Mouse (Mus musculus) liver, embryonic 15.5 days (tissue): ENCODE results near the gene Cpa2. TPM values are rescaled to one million over a fixed set of nuclear protein-coding genes. Genes with fewer than 3 reads are reported as not detected.

Source experiments
- ATAC-seq: fragments of 200-750 bp; cut with Nextera tagmentation; 2 replicates; pipeline ENCODE4 v1.8.0; 2017; ENCODE audit warnings: moderate number of reproducible peaks, mild to moderate bottlenecking, moderate library complexity; ENCODE audit not compliant: insufficient read depth
- H3K27ac ChIP-seq: fragments of 300-500 bp; sonication (generic); replicated peaks from 2 replicates; pipeline ENCODE4 v1.5.1; 2015; ENCODE audit warnings: mild to moderate bottlenecking, inconsistent platforms
- H3K27me3 ChIP-seq: fragments of 300-500 bp; sonication (generic); 2 replicates; pipeline ENCODE4 v1.6.1; 2015; ENCODE audit warnings: mild to moderate bottlenecking, inconsistent platforms
- H3K36me3 ChIP-seq: fragments of 300-500 bp; sonication (generic); replicated peaks from 2 replicates; pipeline ENCODE4 v1.6.1; 2015; ENCODE audit warnings: moderate library complexity, mild to moderate bottlenecking, inconsistent platforms
- H3K4me1 ChIP-seq: fragments of 300-500 bp; sonication (generic); replicated peaks from 2 replicates; pipeline ENCODE4 v1.6.1; 2015; ENCODE audit warnings: inconsistent platforms
- H3K4me2 ChIP-seq: fragments of 300-500 bp; sonication (generic); 2 replicates; pipeline ENCODE4 v1.6.1; 2015; ENCODE audit warnings: moderate library complexity, mild to moderate bottlenecking, inconsistent platforms
- H3K4me3 ChIP-seq: fragments of 300-500 bp; sonication (generic); replicated peaks from 2 replicates; pipeline ENCODE4 v1.5.1; 2015; ENCODE audit warnings: mild to moderate bottlenecking, inconsistent platforms
- H3K9ac ChIP-seq: fragments of 300-500 bp; sonication (generic); 2 replicates; pipeline ENCODE4 v1.6.1; 2015; ENCODE audit warnings: moderate library complexity, mild to moderate bottlenecking, inconsistent platforms
- H3K9me3 ChIP-seq: fragments of 300-500 bp; sonication (generic); replicated peaks from 2 replicates; pipeline ENCODE4 v1.6.1; 2016; ENCODE audit warnings: inconsistent platforms
- WGBS: fragments of 180-500 bp; shearing (Covaris S2); methylation state at CpG from one replicate; pipeline ENCODE4 v1.1.7; 2015; ENCODE audit warnings: mixed read lengths; ENCODE audit not compliant: insufficient replicate concordance; 5-methylcytosine and 5-hydroxymethylcytosine counted together
- polyA plus RNA-seq: library from polyadenylated mRNA; unstranded; fragments of >200 nt; fragmentation: Nextera tagmentation; extraction: Ambion mirVana; gene quantifications from 2 replicates; pipeline ENCODE4 v1.2.1, GENCODE M21; 2015

The Cpa2 gene
- polyA plus RNA-seq, 1 experiment from 2014 or later = 1.7 TPM

- H3K27me3 ChIP-seq = no peaks in the 10 kb centered on the region
- no peak overlapping the region for H3K4me3 ChIP-seq
- H3K36me3 ChIP-seq = no peaks in the 10 kb centered on the region
- no peak overlapping the region for H3K4me2 ChIP-seq
- no peak overlapping the region for H3K27ac ChIP-seq
- no peak for ATAC-seq
- H3K9me3 ChIP-seq = no peaks in the 10 kb centered on the region
- H3K9ac ChIP-seq = no peak overlapping the region
- H3K4me1 ChIP-seq = no peaks in the 10 kb centered on the region
- 58% methylated on average over 7 of the region's 7 CpGs for whole genome bisulfite sequencing
Measured at GRCm38 (mm10) chr6:30586886-30587442, 45.6 kb downstream of the Cpa2 start.

DNA sequence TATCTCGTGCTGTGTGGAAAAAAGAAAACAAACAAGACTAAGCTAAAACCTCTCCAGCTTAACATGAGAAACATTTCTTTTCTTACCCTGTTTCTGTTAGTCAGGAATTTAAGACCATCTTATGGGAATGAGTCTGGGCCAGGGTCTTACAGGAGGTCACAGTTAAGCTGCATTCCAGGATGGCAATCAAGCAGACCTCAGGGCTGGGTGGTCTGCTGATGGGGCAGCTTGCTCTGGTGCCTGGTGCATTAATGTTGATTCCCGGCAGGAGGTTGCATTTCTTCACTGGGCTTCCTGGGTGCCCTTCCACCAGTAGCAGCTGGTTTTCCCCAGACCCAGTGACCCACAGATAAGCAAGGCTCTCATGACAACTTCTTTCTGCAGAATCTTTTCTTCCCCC, 48.4 kb downstream of the Cpa2 start:
- Histone ChIP-seq H3K4me3 (no peak overlapping the region), H3K27me3 (no peaks in the 10 kb centered on the region), H3K4me2 (no peak overlapping the region), H3K36me3 (no peaks in the 10 kb centered on the region), H3K27ac (no peak overlapping the region), H3K9me3 (no peaks in the 10 kb centered on the region), H3K9ac (no peak overlapping the region), H3K4me1 (no peaks in the 10 kb centered on the region)
- no peak for ATAC-seq
- WGBS = 30% methylated on average over 2 of the region's 2 CpGs

DNA sequence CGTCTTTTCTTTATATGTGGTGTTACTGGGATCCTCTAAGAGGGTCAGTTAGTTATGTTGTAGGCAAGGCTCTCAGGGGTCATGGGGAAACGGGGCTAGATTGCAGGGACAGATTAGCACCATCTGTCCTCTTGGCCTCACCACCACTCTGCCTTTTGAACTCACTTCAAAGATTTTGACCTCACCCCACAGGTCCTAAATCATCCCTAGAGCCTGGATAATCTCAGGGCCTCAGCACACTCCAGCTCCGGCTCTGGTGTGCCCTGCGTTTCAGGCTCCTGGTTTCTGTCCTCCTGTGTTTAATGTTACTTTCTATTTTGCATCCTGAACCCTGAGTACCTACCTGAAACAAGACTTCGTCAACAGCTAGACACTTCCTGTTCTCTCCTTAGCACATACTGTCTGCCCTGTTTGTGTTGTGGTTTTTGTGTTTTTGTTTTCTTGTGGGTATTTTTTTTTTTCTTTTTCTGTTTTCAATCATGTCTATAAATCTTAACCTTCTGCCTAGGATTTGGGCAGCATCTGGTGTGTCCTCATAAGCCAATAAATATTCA, 50.5 kb downstream of the Cpa2 start:
- Histone ChIP-seq H3K36me3 (no peaks in the 10 kb centered on the region), H3K27ac (no peak overlapping the region), H3K9me3 (no peaks in the 10 kb centered on the region), H3K9ac (no peak overlapping the region), H3K4me2 (no peak overlapping the region), H3K27me3 (no peaks in the 10 kb centered on the region), H3K4me1 (no peaks in the 10 kb centered on the region), H3K4me3 (no peak overlapping the region)
- ATAC-seq = no peak
- WGBS = 42% methylated on average over 5 of the region's 5 CpGs

DNA sequence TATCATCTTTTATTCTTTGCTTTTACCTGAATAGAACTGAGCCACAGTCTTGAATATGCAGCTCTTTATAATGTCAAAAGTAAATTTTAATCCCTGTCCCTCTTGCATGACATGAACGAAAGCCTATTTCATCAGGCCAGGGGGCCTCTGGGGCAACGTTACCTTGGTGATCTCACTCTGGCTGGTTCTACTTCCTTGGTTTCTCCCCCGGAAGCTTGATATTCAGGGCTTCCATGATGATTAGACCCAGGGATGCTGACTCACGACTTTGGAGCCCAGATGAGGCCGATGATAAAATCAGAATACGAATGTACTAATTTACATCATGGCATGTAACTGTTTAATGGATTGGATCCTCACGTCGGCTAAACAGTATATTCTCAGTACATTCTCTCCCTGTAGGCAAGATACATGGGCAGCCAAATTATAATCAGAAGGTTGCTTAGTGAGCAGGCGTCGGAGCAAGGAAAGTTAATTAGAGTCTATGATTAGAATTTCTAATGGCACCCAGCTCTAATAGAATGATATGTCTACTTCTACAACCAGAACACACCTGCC, 51.1 kb downstream of the Cpa2 start:
- H3K9ac ChIP-seq = no peak overlapping the region
- no peaks in the 10 kb centered on the region for H3K36me3 ChIP-seq
- no peak overlapping the region for H3K4me3 ChIP-seq
- H3K27ac ChIP-seq = no peak overlapping the region
- H3K9me3 ChIP-seq = no peaks in the 10 kb centered on the region
- no peaks in the 10 kb centered on the region for H3K4me1 ChIP-seq
- WGBS = 57% methylated on average over 10 of the region's 10 CpGs
- no peak overlapping the region for H3K4me2 ChIP-seq
- ATAC-seq = no peak
- H3K27me3 ChIP-seq = no peaks in the 10 kb centered on the region

DNA sequence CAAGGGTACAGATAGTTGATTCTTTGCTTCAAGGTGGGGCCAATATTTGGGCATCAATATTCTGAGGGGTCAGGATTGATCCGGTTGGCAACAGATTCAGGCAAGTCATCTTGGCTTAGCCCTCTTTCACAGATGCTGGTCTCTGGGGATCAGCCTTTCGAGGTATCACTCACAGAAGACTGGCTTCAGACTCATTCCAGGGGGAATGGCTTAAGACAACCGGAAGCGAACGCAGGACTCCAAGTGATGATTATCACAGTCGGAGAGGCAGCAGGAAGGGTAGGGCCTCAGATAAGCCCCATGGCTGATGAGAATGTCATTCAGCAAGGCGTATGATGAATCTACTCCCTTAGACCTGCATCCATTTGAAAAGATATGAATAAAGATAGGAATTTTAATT, 53.0 kb downstream of the Cpa2 start:
- WGBS = 48% methylated on average over 7 of the region's 7 CpGs
- Histone ChIP-seq H3K27me3 (no peaks in the 10 kb centered on the region), H3K9me3 (no peaks in the 10 kb centered on the region), H3K4me3 (no peak overlapping the region), H3K4me2 (no peak overlapping the region), H3K9ac (no peak overlapping the region), H3K36me3 (no peaks in the 10 kb centered on the region), H3K4me1 (no peaks in the 10 kb centered on the region; the same call in 1 of the 2 replicates), H3K27ac (no peak overlapping the region)
- no peak for ATAC-seq

DNA sequence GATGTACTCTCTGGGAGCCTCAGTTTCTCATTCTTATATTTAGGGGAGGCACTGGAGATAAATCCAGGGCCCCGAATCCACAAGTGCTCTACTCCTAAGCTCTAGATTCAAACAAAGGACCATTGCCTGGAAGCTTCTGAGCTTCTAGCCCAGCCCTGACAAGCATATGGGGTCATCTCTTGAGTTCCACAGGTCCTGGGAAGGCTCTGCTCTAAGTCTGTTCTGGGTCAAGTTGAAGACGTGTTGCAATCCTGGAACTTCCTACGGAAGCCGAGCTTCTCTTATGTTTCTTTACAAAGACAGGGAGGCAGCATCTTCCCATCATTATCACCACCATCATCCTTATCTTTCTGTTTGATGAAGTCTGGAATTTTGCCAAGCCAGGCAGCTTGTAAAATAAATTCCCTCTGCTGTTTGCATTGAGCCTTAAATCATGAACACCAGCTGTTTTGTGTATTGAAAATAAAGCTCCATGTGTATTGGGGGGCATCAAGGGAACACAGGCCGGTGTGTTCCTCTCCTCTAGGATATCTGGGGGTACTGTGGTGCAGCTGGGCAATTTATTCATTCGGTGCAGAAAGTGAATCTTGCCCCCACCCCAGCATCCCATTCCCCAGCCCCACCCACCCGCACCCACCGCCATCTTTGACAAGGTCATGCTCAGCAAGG, 55.0 kb downstream of the Cpa2 start:
- H3K9me3 ChIP-seq = no peaks in the 10 kb centered on the region
- no peak overlapping the region for H3K4me2 ChIP-seq
- H3K4me1 ChIP-seq = no peaks in the 10 kb centered on the region; the same call in 1 of the 2 replicates
- no peaks in the 10 kb centered on the region for H3K27me3 ChIP-seq
- no peak overlapping the region for H3K9ac ChIP-seq
- H3K27ac ChIP-seq = no peak overlapping the region
- H3K36me3 ChIP-seq = no peaks in the 10 kb centered on the region
- no peak for ATAC-seq
- no peak overlapping the region for H3K4me3 ChIP-seq
- WGBS = 68% methylated on average over 8 of the region's 8 CpGs

DNA sequence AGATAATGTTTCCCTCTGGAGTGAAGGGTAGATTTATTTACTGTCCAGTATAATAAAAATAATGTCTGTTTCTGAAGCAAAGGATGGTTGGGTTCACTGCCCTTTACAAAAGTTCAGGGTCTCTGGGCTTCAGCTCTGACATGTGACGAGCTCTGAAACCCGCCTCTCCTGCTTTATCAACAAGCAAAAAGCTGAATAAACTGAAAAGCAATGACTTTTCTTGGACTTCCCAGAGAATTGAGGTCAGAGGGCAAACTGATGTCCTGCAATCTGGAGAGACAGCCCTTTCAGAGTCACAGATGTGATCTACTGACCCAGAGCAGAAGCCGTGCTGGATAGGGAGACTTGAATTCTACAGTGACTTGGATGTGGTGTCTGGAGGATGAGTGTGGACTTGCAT, 58.7 kb downstream of the Cpa2 start:
- H3K36me3 ChIP-seq = no peaks in the 10 kb centered on the region
- WGBS = 44% methylated on average over 3 of the region's 3 CpGs
- no peak overlapping the region for H3K27ac ChIP-seq
- H3K4me2 ChIP-seq = no peak overlapping the region
- no peaks in the 10 kb centered on the region for H3K9me3 ChIP-seq
- H3K4me3 ChIP-seq = no peak overlapping the region
- no peak overlapping the region for H3K9ac ChIP-seq
- 0 out of 2 replicates have a peak, but pooled peaks have one; percentile 28 for ATAC-seq
- H3K4me1 ChIP-seq = no peaks in the 10 kb centered on the region; the same call in 1 of the 2 replicates
- H3K27me3 ChIP-seq = no peaks in the 10 kb centered on the region

DNA sequence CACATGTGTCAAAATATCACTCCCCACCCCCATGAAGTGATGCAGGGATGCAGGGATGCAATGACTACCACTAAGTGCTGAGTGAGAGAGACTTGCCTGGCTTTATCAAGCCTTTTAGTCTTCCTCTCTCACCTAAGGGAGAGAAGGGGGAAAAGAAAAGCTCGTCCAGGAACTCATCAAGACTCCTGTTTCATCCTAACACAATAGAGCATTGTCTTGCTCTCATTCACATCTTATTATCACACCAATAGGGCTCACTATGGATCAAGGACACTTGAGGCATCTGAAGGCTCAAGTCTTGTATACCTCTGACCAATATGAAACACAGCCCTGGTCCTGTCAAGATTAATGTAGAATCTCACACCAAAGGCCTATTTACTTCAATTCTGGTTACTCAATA, 59.6 kb downstream of the Cpa2 start:
- Histone ChIP-seq H3K4me1 (no peaks in the 10 kb centered on the region; the same call in 1 of the 2 replicates), H3K27ac (no peak overlapping the region), H3K9ac (no peak overlapping the region), H3K4me2 (no peak overlapping the region), H3K27me3 (no peaks in the 10 kb centered on the region), H3K9me3 (no peaks in the 10 kb centered on the region), H3K4me3 (no peak overlapping the region), H3K36me3 (no peaks in the 10 kb centered on the region)
- WGBS = 48% methylated on average over 1 of the region's 1 CpGs
- ATAC-seq = no peak

GRCm38 (mm10) chr6:30604342-30604867, 63.0 kb downstream of the Cpa2 start:
- H3K36me3 ChIP-seq = no peaks in the 10 kb centered on the region
- no peak for ATAC-seq
- 63% methylated on average over 7 of the region's 7 CpGs for WGBS
- H3K4me3 ChIP-seq = no peak overlapping the region
- no peak overlapping the region for H3K4me2 ChIP-seq
- no peaks in the 10 kb centered on the region for H3K9me3 ChIP-seq
- H3K27me3 ChIP-seq = no peaks in the 10 kb centered on the region
- H3K4me1 ChIP-seq = no peaks in the 10 kb centered on the region; the same call in 1 of the 2 replicates
- no peak overlapping the region for H3K9ac ChIP-seq
- H3K27ac ChIP-seq = no peak overlapping the region

- no peak for ATAC-seq
- no peak overlapping the region for H3K9ac ChIP-seq
- 66% methylated on average over 4 of the region's 4 CpGs for WGBS
- no peaks in the 10 kb centered on the region for H3K4me1 ChIP-seq
- H3K36me3 ChIP-seq = no peaks in the 10 kb centered on the region
- no peak overlapping the region for H3K27ac ChIP-seq
- H3K4me2 ChIP-seq = no peak overlapping the region
- no peaks in the 10 kb centered on the region for H3K27me3 ChIP-seq
- H3K4me3 ChIP-seq = no peak overlapping the region
- no peaks in the 10 kb centered on the region for H3K9me3 ChIP-seq
Measured at GRCm38 (mm10) chr6:30605111-30605510, 63.7 kb downstream of the Cpa2 start.

DNA sequence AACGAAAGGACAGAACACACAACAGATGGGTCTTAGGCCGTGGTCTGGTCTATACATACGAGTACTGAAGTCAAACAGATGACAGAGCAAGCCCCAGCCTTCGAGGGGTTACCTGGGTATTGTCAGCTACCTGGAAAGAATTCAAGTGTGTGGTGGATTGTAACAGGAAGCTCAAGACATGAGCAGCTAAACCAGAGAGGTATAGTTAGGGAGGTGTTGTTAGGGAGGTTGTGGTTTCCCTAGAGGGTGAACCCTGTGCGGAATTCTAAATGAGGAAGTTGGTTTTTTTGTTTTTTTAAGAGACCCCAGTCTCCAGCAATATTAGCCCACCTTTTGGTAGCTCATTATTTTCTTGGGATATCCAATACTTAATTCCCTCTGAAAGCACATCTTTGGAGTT, 64.3 kb downstream of the Cpa2 start:
- Histone ChIP-seq H3K27ac (no peak overlapping the region), H3K9ac (no peak overlapping the region), H3K36me3 (no peaks in the 10 kb centered on the region), H3K4me3 (no peak overlapping the region), H3K4me2 (no peak overlapping the region), H3K27me3 (no peaks in the 10 kb centered on the region), H3K9me3 (no peaks in the 10 kb centered on the region), H3K4me1 (no peaks in the 10 kb centered on the region)
- 21% methylated on average over 5 of the region's 5 CpGs for WGBS
- no peak for ATAC-seq
